11 mouse cellular contexts compared by ENCODE assay signal in genomic region chr12:12527366-12527765, GRCm38 (mm10).
DNase-seq lines count a peak whose midpoint lies in the region; ATAC-seq lines count a peak whose summit lies in the region.
"Had no signal": no experiment of that assay in that cellular context is flagged by ENCODE, and none has a peak within 500 bp of the region (broad histone marks: within the 10 kb centered on the region; RNA-seq: fewer than 3 reads in every experiment).

No protein-coding gene starts in this region.

- no peak overlapping the region for H3K27ac ChIP-seq in embryonic facial prominence, embryonic 14.5 days (replicated peaks; ENCODE audit: low read depth, low read length)
- H3K27ac ChIP-seq: embryonic facial prominence, embryonic 15.5 days; limb, embryonic 13.5 days; neural tube, embryonic 15.5 days had no signal

- H3K9me3 ChIP-seq in embryonic facial prominence, embryonic 14.5 days (ENCODE audit: control insufficient read depth, low read length), result no peaks in the 10 kb centered on the region
- H3K9me3 ChIP-seq: embryonic facial prominence, embryonic 15.5 days; limb, embryonic 13.5 days; neural tube, embryonic 15.5 days had no signal

- no peak overlapping the region for H3K4me2 ChIP-seq in embryonic facial prominence, embryonic 14.5 days (ENCODE audit: low read depth, low read length)
- H3K4me2 ChIP-seq: embryonic facial prominence, embryonic 15.5 days; limb, embryonic 13.5 days; neural tube, embryonic 15.5 days had no signal

- no peaks in the 10 kb centered on the region for H3K4me1 ChIP-seq in embryonic facial prominence, embryonic 14.5 days (ENCODE audit: control insufficient read depth, insufficient read depth, low read length)
- H3K4me1 ChIP-seq: embryonic facial prominence, embryonic 15.5 days; neural tube, embryonic 15.5 days had no signal

- intact Hi-C loops in heart, postnatal 10 days (cut with DNase I), result no loop called here
- intact Hi-C loops in left cerebral cortex, postnatal 14 days (cut with DNase I), result no loop called here
- intact Hi-C loops in gastrocnemius, postnatal 14 days (cut with DNase I; ENCODE audit: low total_unique reads), result no loop called here

- no peaks in the 10 kb centered on the region for H3K36me3 ChIP-seq in embryonic facial prominence, embryonic 14.5 days (ENCODE audit: control insufficient read depth, insufficient read depth, low read length)
- H3K36me3 ChIP-seq: embryonic facial prominence, embryonic 15.5 days; limb, embryonic 13.5 days; neural tube, embryonic 15.5 days had no signal

- DNase-seq in adrenal gland, postnatal 25 days, result peak; percentile 6
- no peak for DNase-seq in adrenal gland, adult 8-10 months
- peak; percentile 33 for DNase-seq in embryonic facial prominence, embryonic 14.5 days (ENCODE audit: low spot score)
- peak; percentile 73 to 80 for DNase-seq in heart, postnatal 10 days
- peak; percentile 26 for DNase-seq in lung, postnatal 14 days
- no peak for DNase-seq in left cerebral cortex, postnatal 14 days (ENCODE audit: low spot score in 2 of 2)
- DNase-seq in gastrocnemius, postnatal 14 days, result no peak
- DNase-seq in embryo, embryonic 10.5 days (ENCODE audit: low spot score), result no peak

- no peaks in the 10 kb centered on the region for H3K27me3 ChIP-seq in embryonic facial prominence, embryonic 14.5 days (replicated peaks; ENCODE audit: control insufficient read depth, insufficient read depth, low read length)
- H3K27me3 ChIP-seq: embryonic facial prominence, embryonic 15.5 days; limb, embryonic 13.5 days; neural tube, embryonic 15.5 days had no signal

- no peak overlapping the region for H3K9ac ChIP-seq in embryonic facial prominence, embryonic 14.5 days (ENCODE audit: low read depth, low read length)
- H3K9ac ChIP-seq: embryonic facial prominence, embryonic 15.5 days; limb, embryonic 13.5 days; neural tube, embryonic 15.5 days had no signal

- 0 out of 2 replicates have a peak, but pooled peaks have one; percentile 33 for ATAC-seq in embryonic facial prominence, embryonic 14.5 days (ENCODE audit: low read depth)

- 71% methylated on average over 3 of the region's 3 CpGs for WGBS in embryonic facial prominence, embryonic 14.5 days

- H3K4me3 ChIP-seq in embryonic facial prominence, embryonic 14.5 days (ENCODE audit: low read depth, low read length), result no peak overlapping the region
- H3K4me3 ChIP-seq: embryonic facial prominence, embryonic 15.5 days; limb, embryonic 13.5 days; neural tube, embryonic 15.5 days had no signal

Comparison
In these comparisons a context has a peak if more than half of its experiments do, and no peak if none do; other contexts are left out.
1. DNase-seq: peak in adrenal gland, postnatal 25 days (single experiment), embryonic facial prominence, embryonic 14.5 days (single experiment), heart, postnatal 10 days (2 of 2) and lung, postnatal 14 days (single experiment); none in adrenal gland, adult 8-10 months (single experiment), left cerebral cortex, postnatal 14 days (0 of 2), gastrocnemius, postnatal 14 days (single experiment) and embryo, embryonic 10.5 days (single experiment).